Mouse (Mus musculus): ENCODE measurements around the gene Spocd1.

Gene Spocd1

DNA sequence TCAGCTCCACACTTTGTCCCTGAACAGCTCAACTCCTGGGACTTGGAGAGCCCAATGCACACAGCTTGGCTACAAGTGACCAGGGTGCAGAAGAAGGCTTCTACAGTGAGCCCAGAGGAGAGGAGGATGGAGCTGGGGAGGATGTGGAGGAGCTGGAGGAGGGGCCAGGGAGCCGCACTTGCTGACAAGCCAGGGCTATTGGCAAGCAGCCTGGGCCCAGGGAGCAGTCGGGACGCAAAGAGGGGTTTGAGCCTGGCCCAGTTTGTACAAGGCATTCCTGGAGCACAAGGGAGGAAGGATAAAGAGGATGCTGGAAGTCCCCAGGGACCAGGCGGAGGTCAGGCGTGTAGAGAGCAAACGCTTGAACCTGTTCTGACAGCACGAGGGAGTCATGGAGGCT, 42.9 kb downstream of the Spocd1 start:
- DNase-seq (ENCODE audit: low read depth, low spot score), result no peak

DNA sequence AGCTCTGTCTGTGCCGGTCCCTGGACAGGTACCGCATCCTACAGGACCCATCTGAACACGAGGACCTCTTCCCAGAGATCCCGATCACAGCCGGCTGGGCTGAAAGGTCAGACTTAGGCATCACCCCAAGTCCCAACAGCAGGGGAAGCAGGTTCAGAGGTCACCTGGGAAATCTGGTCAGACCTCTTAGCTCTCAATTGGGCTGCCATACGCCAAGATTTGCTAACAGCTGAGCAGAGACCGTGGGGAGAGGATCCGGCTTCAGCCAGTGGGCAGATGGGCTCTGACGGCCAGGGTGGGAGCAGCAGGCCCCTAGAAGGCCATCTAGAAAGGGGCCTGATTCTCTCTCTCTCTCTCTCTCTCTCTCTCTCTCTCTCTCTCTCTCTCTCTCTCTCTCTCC, 45.2 kb downstream of the Spocd1 start:
- no peak for DNase-seq (ENCODE audit: low read depth, low spot score)

DNA sequence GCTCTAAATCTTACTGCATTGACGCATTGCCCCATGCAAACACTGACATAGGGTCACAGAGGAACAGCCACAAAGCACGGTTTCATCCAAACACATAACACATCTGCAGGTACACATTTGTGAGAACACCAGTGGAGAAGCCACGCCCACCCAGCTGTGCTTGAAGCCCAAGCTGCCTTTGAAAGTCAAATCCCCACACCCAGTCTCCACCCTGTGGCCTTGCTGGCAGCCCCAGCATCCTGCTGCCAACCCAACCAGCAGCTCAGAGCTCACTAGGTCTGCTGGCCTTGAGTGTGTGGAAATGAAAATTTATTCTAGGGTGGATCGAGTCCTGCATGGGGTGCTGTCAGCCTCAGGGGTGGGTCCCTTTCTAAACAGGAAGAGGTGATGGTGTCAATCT, 48.2 kb downstream of the Spocd1 start:
- DNase-seq (ENCODE audit: low read depth, low spot score), result no peak

DNA sequence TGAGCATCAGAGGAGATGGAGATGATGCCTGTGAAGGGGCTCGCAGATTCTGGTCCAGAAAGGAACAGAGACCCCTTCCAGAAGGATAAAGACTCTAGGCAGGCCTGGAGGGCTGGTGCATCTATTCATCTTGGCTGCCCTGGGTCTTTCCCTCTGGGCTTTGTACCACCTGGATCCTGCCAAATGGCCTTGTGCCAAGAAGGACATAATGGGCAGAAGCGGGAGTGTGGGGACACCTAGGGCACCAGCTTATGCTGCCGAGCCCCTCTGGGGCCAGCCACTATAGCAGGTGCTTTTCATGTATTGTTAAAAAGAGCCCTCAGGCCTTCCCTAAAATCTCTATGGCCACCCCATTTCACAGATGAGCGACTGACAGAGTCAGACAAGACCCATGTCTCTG, 49.2 kb downstream of the Spocd1 start:
- DNase-seq (ENCODE audit: low read depth, low spot score), result no peak

DNA sequence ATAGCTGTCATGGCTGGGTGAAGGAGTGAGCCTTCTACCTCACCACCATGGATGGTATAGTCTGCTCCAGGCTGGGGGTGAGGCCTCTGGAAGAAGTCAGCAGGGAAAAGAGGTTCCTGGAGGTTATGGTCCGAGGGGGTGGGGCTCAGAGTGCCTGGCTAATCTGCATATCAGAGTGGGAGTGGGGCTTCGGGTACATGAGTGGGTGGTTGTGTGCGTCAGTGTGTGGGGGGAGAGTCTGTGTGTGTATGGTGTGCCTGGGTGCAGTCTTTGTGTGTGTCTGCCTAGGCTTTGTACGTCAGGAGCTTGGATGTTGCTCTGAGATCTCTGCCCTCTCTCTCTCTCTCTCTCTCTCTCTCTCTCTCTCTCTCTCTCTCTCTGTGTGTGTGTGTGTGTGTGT, 49.9 kb downstream of the Spocd1 start:
- no peak for DNase-seq (ENCODE audit: low read depth, low spot score)

DNA sequence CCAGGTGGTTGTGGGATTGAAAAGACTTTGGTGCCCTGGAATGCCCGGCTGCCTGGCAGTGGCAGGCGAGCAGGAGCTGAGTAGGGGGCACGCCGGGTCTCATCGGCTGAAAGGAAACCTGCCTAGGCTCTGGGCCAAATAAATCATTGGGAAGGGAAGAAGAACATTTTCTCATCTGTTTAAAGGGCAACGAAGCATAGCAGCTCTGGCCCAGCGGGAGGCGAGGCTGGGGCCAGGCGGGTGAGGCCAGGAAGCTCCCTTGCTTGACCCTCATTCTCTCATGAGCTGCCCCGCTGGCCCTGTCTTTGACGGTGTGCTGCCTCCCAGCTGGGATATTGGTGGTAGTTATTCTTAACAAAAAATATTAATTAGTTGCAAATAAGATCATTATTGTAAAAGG, 52.6 kb downstream of the Spocd1 start:
- no peak for DNase-seq (ENCODE audit: low read depth, low spot score)

DNA sequence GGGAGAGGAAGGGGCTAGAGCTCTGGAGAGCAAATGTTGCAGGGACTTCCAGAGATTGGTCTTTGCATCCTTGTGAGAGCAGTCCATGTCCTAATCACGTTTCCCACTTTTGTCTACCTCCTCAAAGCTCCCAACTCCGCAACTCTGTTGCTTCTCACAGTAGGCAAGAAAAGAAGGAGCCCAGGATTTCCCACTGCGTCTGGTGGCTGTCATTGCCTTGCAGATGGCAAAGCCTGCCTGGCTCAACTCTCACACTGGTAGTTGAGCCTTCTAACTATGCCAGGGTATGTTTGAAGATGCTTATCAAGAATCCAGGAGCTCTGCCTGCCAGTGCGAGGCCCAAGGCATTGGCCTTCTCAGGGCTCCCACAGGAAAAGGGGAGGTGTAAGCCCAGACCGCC, 54.0 kb downstream of the Spocd1 start:
- no peak for DNase-seq (ENCODE audit: low read depth, low spot score)

DNA sequence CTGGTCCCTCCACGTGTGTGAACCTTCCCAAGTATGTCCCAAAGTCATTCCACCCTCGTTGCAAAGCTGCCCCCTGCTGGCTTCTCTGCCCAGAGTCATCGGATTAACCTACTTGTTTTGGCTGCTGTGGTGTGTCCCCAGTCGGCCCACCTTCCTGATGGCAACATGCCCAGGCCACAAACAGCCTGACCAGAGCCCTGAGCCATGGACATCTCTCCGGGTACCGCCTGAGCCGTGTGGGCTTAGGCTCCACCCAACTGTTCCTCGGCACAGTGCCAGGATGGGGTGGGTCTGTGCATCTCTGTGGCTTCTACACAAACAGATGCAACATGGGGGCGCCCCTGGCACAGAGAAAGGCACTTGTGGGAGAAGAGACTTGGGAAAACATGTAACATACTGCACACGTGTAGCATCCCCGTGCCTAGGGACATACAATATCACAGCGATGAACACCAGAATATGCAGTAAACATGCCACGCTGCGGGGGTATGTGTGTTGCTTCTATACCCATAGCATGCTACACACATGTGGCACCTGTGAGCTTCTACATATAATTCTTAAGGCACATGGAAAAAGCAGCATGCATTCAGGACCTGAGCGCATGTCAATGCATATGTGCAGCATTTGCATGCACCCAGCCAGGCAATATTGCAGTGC, 54.8 kb downstream of the Spocd1 start:
- DNase-seq (ENCODE audit: low read depth, low spot score), result peak; percentile 47

DNA sequence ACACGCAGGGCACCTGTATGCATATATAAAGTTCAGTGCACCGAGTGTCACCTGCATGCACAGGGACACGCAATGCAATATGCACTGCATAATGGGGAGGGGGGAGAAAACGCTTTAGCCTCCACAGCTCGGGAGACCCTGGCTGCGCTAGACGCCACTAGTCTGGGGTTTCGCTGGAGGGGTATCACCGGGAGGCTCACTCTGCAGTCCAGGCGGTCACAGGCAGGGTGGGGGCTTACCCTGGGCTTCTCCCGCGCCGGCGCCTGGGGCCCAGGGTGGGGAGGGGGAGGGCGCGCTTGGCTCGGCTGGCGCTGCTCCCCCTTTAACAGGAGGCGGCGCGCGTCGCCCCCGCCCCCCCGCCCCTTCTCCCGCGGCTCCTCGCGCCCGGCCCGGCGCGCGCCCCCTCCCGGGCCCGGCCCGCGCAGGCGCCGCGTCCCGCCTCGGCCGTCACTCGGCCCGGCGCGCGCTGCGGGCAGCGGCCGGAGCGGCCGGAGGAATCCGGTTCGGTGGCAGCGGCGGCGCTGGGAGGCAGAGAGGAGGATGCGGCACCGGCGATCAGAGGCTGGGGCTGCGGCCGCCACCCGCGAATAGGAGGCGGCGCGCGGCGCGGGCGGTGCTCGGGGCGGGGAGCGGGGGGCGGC, 55.5 kb downstream of the Spocd1 start, which contains the start of gene Adgrb2:
Adgrb2 (plus strand) TSS at position 450 of the 641 bp plus-strand sequence.
- DNase-seq (ENCODE audit: low read depth, low spot score), result no peak

DNA sequence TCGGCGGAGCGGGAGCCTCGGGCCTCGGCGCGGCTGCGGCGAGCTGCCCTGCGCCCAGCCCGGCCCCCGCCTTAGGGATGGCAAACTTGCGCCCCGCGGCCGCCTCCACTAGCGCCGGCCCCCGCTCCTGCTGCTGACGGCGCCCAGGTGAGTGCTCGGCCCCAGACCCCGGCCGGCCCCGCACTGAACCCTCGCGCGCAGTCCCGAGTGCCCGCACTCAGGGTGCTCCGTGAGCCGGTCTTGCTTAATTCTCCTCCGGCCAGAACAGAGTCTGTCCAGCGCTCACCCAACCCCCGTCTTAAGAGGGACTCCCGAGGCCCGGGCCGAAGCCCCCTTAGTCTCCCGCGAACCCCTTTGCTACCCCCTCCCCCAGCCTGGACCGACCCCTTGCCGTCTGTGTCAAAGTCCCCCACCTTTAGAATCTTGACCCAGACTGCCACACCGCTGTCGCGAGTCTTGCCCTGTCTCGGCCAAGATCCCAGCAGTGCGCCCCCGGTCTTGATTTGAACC, 56.2 kb downstream of the Spocd1 start:
- no peak for DNase-seq (ENCODE audit: low read depth, low spot score)

DNA sequence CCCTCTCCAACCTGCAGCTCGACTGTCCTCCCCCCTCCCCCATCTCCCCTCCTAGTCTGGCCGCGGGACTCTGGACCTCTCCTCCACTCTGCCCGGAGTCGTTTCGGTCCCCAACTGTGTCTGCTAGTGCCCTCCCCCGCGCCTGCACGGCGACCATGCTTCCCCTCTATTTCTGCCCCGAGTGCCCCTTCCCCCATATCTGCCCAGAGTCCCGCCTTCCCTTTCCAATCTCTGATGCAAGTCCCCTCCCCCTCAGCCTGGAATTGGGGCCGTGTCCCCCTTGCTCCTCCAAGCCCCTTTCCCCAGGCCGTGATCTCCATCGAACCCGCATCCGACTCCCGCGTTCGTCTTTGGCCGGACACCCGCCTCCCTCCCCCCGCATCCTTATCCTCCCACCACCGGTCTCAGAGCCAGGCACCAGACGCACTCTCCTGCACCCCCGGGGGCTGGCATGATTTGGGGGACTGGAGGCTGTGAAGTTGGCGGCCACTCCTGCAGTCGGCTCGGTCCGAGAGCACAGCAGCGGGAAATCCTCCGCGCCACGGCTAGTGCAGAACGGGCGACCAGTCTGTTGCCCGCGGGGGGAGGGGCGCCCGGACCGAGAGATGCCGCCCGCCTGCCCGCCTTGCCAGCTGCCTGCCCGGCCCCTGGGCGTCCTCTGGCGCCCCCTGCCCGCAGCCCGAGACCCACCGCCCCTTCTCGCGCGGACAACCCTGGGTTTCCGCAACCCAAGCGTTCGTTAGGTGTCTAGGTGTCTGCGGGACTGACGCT, 56.8 kb downstream of the Spocd1 start:
- no peak for DNase-seq (ENCODE audit: low read depth, low spot score)

DNA sequence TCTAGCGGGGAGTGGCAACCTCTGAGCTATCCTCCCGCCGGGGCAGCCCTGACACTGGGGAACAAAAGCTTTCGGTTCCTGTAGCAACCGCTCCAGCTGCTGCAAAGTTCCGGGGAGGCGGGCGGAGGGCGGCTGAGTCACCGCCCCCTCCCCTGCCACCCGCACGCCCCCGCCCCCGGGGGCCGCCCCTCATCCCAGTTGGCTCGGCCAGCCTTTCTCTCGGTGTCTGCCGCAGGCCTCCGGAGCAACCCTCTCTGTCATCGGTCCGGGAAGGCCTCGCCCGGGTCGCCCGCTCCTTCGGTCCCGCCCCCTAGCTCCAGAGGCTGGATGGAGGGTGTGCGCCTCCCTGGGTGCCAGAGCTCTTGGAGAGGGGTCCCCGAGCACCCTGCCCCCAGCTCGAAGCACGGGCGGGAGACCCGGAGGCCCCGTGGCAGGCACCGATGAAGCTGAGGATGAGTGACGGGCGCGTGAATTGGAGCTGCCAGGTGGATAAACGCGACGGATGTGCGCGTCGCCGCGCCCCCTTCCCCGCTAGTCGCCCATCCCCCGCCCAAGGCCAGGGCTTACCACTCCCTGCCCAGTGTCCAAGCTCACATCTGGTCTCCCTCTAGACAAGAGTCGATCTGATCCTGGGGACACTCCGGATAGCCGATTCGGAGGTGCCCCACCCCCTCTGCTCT, 58.9 kb downstream of the Spocd1 start:
- DNase-seq (ENCODE audit: low read depth, low spot score), result no peak

DNA sequence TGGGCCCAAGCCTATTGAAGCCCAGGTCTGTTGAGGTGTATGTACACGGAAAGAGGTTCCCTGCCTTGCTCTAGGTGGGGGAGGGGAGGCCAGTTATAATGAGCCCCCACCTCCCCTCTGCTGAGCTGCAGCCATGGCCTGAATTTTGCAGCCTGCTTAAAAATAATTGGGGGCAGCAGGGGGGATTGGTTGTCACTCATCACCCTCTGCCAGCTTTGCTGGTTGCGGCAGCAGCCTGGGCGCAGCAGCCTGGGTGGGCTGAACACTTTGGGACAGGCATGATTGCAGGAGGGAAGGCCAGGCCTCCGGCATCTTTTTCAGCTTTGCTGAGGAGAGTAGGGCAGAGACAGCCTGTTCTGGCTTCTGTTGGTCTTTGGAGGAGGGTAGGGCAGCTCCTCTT, 60.9 kb downstream of the Spocd1 start:
- no peak for DNase-seq (ENCODE audit: low read depth, low spot score)

DNA sequence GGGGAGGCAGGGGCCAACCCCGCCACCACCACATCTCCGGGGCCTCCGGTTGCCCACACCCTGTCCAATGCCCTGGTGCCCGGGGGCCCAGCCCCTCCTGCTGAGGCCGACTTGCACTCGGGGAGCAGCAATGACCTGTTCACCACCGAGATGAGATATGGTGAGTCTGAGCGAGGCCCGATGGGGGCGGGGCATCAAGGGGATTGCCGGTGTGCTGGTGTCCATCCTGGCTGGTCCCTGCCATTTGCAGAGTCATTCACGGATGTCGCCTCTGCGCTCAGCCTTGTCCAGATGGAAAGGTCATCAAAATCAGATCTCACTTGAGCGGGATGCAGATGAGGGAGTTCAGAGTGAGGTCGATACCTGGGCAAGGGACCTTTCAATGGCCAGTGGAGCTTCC, 63.7 kb downstream of the Spocd1 start:
- DNase-seq (ENCODE audit: low read depth, low spot score), result no peak

DNA sequence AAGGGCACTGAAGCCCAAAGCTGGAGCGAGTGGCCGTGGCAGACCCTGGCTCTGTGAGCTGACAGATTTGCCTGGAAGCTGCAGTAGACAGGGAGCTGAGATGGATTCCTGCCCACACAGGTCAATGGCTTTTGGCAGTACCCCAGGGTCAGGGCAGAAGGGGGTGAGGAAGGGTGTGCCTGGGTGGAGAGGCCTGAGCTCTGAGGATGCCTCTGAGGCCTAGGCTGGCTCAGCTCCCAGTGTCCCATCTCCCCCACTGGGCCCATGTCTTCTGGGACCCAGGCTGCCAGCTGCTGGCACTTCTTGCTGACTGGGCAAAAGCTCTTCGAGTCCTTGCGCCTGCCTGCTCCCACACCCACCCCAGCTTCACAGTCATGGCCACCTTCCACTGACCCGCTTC, 64.2 kb downstream of the Spocd1 start:
- no peak for DNase-seq (ENCODE audit: low read depth, low spot score)

DNA sequence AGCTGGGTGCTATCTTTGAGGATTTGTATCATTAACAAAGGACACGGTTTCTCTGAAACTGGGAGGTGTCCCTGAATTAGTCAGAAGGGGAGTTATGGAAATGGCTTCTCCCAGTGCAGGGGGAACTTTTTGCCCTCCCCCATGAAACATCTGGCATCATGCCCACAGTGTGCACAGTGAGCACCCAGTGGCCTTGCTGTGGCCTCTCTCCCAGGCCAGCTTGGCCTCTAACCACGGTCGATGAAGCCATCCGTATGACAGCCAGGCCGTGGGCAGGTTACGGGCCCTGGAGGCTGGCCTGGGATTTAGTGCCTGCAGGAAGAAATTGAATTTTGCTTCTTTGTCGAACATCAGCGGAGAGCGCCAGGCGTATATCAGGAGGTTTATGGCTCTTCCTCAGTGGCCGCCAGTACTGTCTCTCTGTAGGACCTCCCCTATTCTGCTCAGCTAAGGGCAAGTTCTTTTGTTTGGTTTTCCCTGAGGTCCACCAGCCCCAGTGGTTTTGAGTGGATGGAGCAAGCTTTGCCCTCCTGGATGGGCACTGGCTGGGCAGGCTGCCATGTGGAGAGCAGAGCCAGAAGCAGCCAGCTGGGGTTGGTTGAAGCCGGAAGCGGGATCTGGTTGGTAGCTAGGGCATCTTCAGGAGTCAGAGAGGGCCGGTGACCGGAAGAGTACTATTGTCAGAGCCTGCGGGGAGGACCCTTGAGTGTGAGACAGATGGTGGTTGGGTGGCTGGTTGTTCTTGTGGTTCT, 65.1 kb downstream of the Spocd1 start:
- DNase-seq (ENCODE audit: low read depth, low spot score), result no peak

DNA sequence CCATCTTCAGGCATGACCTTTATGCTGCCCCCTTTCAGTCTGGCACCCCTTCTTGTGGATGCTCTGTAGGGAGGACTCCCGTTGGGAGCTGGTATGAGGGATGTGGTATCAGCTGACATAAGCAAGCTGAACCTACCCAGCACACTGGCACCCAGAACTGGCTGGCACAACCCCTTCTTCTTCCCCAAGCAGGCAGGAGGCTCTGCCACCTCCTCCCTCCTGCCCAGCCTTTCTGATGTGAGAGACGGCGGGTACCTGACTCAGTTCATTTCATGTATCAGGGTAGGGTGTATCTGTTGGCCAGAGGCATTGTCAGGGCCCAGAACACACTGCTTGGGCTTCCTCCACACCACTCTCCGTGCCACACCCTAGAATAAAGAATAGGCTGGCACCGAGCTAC, 65.7 kb downstream of the Spocd1 start:
- no peak for DNase-seq (ENCODE audit: low read depth, low spot score)

DNA sequence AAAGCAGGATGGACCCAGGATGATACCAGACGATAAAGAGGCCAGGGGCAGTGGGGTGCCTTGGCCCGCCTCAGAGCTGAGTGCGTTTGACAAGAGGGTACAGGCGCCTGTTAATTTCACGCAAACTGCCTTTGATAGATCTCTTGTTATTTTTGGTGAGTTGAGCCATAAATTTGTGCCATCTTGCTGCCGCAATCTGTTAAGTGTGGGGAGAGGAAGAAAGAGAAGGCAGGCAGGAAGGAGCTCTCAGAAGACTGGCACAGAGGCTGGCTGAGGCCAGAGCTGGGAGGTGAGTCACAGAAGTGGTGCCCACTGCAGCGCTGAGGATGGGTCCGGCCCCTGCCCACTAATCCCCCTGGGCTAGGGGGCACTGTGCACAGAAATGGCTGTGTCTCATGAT, 66.2 kb downstream of the Spocd1 start:
- DNase-seq (ENCODE audit: low read depth, low spot score), result no peak

DNA sequence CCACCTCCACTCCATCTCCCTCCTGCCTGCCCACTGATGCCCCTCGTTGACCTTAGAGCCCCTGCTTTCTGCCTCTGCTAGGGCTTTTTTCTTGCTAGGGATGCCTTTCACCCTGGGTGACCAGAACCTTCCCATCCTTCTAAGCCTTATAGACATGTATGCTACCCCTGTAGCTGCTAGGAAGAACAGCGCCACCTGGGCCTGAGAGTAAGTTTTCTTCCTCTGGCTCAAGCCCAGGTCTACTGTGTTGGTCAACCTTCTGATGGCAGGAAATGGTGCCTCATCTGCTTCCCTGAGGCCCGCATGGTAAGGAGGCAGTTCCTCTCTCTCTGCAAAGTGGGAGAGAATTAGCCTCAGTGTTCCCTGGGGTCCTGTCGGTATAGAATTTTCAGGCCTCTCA, 67.0 kb downstream of the Spocd1 start:
- no peak for DNase-seq (ENCODE audit: low read depth, low spot score)

DNA sequence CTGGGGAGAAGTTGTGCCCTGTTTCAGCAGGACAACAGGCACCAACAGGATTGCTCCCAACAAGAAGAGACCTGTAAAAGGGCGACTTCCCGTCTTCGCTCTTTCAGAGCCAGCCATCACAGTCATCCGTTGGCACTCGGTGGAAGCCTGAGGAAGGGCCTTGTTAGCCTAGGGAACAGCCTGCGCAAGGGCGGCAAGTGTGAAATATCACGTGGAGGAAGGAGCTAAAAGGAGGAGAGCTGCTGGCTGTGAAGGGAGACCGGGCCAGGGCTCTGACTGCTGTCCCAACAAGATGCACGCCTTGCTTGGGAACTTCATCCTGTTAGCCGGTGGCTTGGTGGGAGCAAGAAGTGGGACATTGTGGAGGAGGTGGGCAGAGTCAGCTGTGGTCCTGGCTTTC, 69.1 kb downstream of the Spocd1 start:
- DNase-seq (ENCODE audit: low read depth, low spot score), result no peak

DNA sequence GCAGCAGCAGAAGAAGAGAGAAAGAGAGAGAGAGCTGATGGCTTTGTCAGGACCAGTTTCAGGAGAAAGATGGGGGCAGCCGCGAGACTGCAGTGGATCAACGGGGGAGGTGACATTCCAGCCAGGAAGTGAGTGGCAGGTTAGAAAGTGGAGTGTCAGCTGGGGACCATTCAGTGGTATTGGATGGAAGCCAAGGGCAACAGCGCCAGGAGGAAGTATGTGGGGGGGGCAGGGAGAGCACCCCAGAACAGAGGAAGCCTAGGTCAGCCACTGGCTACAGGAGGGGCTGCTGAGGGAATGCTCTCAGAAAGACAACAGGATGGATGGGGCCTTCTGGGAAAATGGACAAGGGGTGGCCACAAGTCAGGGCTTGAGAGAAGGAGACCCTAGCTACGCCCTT, 72.7 kb downstream of the Spocd1 start:
- no peak for DNase-seq (ENCODE audit: low read depth, low spot score)
